In the genomic region with DNA sequence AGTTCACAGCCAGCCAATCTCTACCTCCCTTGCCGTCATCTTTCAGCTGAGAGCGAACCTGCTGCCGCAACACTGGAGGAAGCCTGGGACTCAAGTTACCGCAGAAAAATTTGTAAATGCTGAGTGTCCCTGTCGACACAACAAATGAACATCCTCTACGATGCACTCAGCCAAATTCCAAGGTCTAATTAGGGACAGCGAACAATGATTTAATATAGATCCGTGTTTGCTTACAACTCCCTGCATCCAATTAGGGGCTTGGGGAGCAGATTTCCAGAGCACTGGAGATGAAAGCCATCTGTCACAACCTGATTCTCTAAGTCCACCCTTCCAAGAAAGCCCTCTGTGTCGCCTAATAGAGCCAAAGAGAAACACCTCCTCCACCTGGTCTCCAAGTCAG, we compare ENCODE assay signal across 10 mouse cellular contexts. TPM values are rescaled to one million over a fixed set of nuclear protein-coding genes. Genes with fewer than 3 reads are reported as not detected.
DNase-seq lines count a peak whose midpoint lies in the region; ATAC-seq and TF ChIP-seq lines count a peak whose summit lies in the region.
"Had no signal": no experiment of that assay in that cellular context is flagged by ENCODE, and none has a peak within 500 bp of the region (broad histone marks: within the 10 kb centered on the region; RNA-seq: fewer than 3 reads in every experiment).

No protein-coding gene starts in this region.

- H3K4me3 ChIP-seq in heart, embryonic 15.5 days = no peak overlapping the region
- H3K4me3 ChIP-seq in stomach, embryonic 14.5 days (ENCODE audit: low read depth, low read length) = no peak overlapping the region
- H3K4me3 ChIP-seq in stomach, postnatal 0 days (ENCODE audit: low read depth, low read length) = no peak overlapping the region
- no peak overlapping the region for H3K4me3 ChIP-seq in hindbrain, postnatal 0 days (ENCODE audit: low read length)

- peaks cover 20% of the 10 kb centered on the region for H3K4me1 ChIP-seq in heart, embryonic 15.5 days (replicated peaks)
- no peaks in the 10 kb centered on the region for H3K4me1 ChIP-seq in stomach, embryonic 14.5 days (ENCODE audit: control insufficient read depth, insufficient read depth, low read length)
- H3K4me1 ChIP-seq in stomach, postnatal 0 days (replicated peaks; ENCODE audit: control insufficient read depth, insufficient read depth) = no peaks in the 10 kb centered on the region
- H3K4me1 ChIP-seq in hindbrain, postnatal 0 days (ENCODE audit: insufficient read depth, low read length) = peaks cover 19% of the 10 kb centered on the region

- no peak overlapping the region for H3K4me2 ChIP-seq in heart, embryonic 15.5 days
- H3K4me2 ChIP-seq in stomach, embryonic 14.5 days (replicated peaks; ENCODE audit: low read depth, low read length) = no peak overlapping the region
- no peak overlapping the region for H3K4me2 ChIP-seq in stomach, postnatal 0 days (replicated peaks; ENCODE audit: low read depth)
- peak overlapping the region; percentile 30 for H3K4me2 ChIP-seq in hindbrain, postnatal 0 days (ENCODE audit: low read depth, low read length)

- DNase-seq in heart, postnatal 36 days = no peak
- no peak for DNase-seq in stomach, postnatal 0 days (ENCODE audit: low spot score)
- peak; percentile 61 for DNase-seq in hindbrain, postnatal 0 days (ENCODE audit: low spot score)
- DNase-seq in lung, postnatal 14 days = no peak
- DNase-seq in lung, adult 18-20 months = no peak
- DNase-seq: kidney, postnatal 14 days; thymus, adult 2 months had no signal

- intact Hi-C loops in heart, postnatal 36 days (cut with DNase I) = no loop called here

- no peaks in the 10 kb centered on the region for H3K36me3 ChIP-seq in heart, embryonic 15.5 days
- no peaks in the 10 kb centered on the region for H3K36me3 ChIP-seq in stomach, embryonic 14.5 days (ENCODE audit: control insufficient read depth, insufficient read depth, low read length)
- H3K36me3 ChIP-seq in stomach, postnatal 0 days (ENCODE audit: control insufficient read depth, insufficient read depth, low read length) = no peaks in the 10 kb centered on the region
- no peaks in the 10 kb centered on the region for H3K36me3 ChIP-seq in hindbrain, postnatal 0 days (ENCODE audit: insufficient read depth, low read length)

- no peak for TF ChIP-seq EP300 in stomach, postnatal 0 days (optimal IDR thresholded peaks at IDR 0.05)

- no peaks in the 10 kb centered on the region for H3K9me3 ChIP-seq in heart, embryonic 15.5 days (replicated peaks)
- H3K9me3 ChIP-seq in stomach, embryonic 14.5 days (ENCODE audit: control insufficient read depth, low read depth, low read length) = no peaks in the 10 kb centered on the region
- H3K9me3 ChIP-seq in stomach, postnatal 0 days (ENCODE audit: control insufficient read depth, low read length) = no peaks in the 10 kb centered on the region
- no peaks in the 10 kb centered on the region for H3K9me3 ChIP-seq in hindbrain, postnatal 0 days (ENCODE audit: low read length)

- WGBS in heart, embryonic 15.5 days = 44% methylated on average over 9 of the region's 9 CpGs
- 36% methylated on average over 9 of the region's 9 CpGs for WGBS in stomach, embryonic 14.5 days
- 38% methylated on average over 9 of the region's 9 CpGs for WGBS in stomach, postnatal 0 days
- 22% methylated on average over 9 of the region's 9 CpGs for WGBS in hindbrain, postnatal 0 days

- H3K27me3 ChIP-seq in heart, embryonic 15.5 days = no peaks in the 10 kb centered on the region
- no peaks in the 10 kb centered on the region for H3K27me3 ChIP-seq in stomach, embryonic 14.5 days (ENCODE audit: control insufficient read depth, insufficient read depth, low read length)
- no peaks in the 10 kb centered on the region for H3K27me3 ChIP-seq in stomach, postnatal 0 days (ENCODE audit: control insufficient read depth, insufficient read depth, low read length)
- H3K27me3 ChIP-seq in hindbrain, postnatal 0 days (ENCODE audit: insufficient read depth, low read length) = no peaks in the 10 kb centered on the region
- H3K27me3 ChIP-seq: CH12.LX had no signal

- H3K9ac ChIP-seq in heart, embryonic 15.5 days = no peak overlapping the region
- no peak overlapping the region for H3K9ac ChIP-seq in stomach, embryonic 14.5 days (replicated peaks; ENCODE audit: low read depth, low read length)
- no peak overlapping the region for H3K9ac ChIP-seq in stomach, postnatal 0 days (ENCODE audit: low read length)
- 0 out of 2 replicates have a peak overlapping the region, but pooled peaks have one; percentile 21 for H3K9ac ChIP-seq in hindbrain, postnatal 0 days (replicated peaks; ENCODE audit: low read length)

- peak overlapping the region; percentile 41; the same call in 1 of the 2 replicates for H3K27ac ChIP-seq in heart, embryonic 15.5 days
- H3K27ac ChIP-seq in stomach, embryonic 14.5 days (ENCODE audit: low read length) = peak overlapping the region; percentile 39; the same call in 1 of the 2 replicates
- H3K27ac ChIP-seq in stomach, postnatal 0 days (replicated peaks) = no peak overlapping the region
- peak overlapping the region; percentile 55 for H3K27ac ChIP-seq in hindbrain, postnatal 0 days

- ATAC-seq in heart, embryonic 15.5 days (replicated peaks; ENCODE audit: insufficient number of reproducible peaks, insufficient read depth, low FRiP score, low read depth) = no peak
- no peak for ATAC-seq in stomach, embryonic 14.5 days (ENCODE audit: insufficient number of reproducible peaks, insufficient read depth, low FRiP score, low read depth)
- no peak for ATAC-seq in stomach, postnatal 0 days (ENCODE audit: low FRiP score, low TSS enrichment)
- 0 out of 2 replicates have a peak, but pooled peaks have one; percentile 6 for ATAC-seq in hindbrain, postnatal 0 days

- no peak for TF ChIP-seq CTCF in stomach, postnatal 0 days (IDR thresholded peaks at IDR 0.05; ENCODE audit: low read depth)
- TF ChIP-seq CTCF in hindbrain, postnatal 0 days (IDR thresholded peaks at IDR 0.05; ENCODE audit: low read depth) = no peak

RNA-seq across cellular contexts. Expression of gene Vash1, which starts 31.2 kb away (rescaled TPM):
- polyA plus RNA-seq in heart, embryonic 15.5 days (2015; fragmentation: Nextera tagmentation; extraction: Ambion mirVana) = 11.0 and 11.9 TPM in 2 replicates
- 10 to 100 TPM; 14.0 to 17.0 TPM for total RNA-seq in heart, postnatal 36 days (2021)
- polyA plus RNA-seq in stomach, embryonic 14.5 days (2014; fragmentation: Nextera tagmentation; extraction: Ambion mirVana) = 10.5 and 12.2 TPM in 2 replicates
- 3.4 and 3.5 TPM in 2 replicates for polyA plus RNA-seq in stomach, postnatal 0 days (2015; fragmentation: Nextera tagmentation; extraction: Ambion mirVana)
- total RNA-seq in hindbrain, postnatal 0 days (2014; rRNA removed) = 109 and 114 TPM in 2 replicates
- 25.0 and 26.5 TPM in 2 replicates for polyA plus RNA-seq in hindbrain, postnatal 0 days (2015; fragmentation: Nextera tagmentation; extraction: Ambion mirVana)
